Mouse (Mus musculus) forebrain, embryonic 15.5 days (tissue): ENCODE results near the gene Pam. TPM values are rescaled to one million over a fixed set of nuclear protein-coding genes. Genes with fewer than 3 reads are reported as not detected.

Experiments
- ATAC-seq: fragments of 200-750 bp; cut with Nextera tagmentation; replicated peaks from 2 replicates; pipeline ENCODE4 v1.8.0; 2017; ENCODE audit warnings: mild to moderate bottlenecking, moderate TSS enrichment, moderate library complexity
- H3K27ac ChIP-seq: fragments of 300-500 bp; sonication (generic); replicated peaks from 2 replicates; pipeline ENCODE4 v1.5.1; 2015; ENCODE audit warnings: mild to moderate bottlenecking, inconsistent platforms
- H3K27me3 ChIP-seq: fragments of 300-500 bp; sonication (generic); 2 replicates; pipeline ENCODE4 v1.6.1; 2015; ENCODE audit warnings: inconsistent platforms
- H3K36me3 ChIP-seq: fragments of 300-500 bp; sonication (generic); 2 replicates; pipeline ENCODE4 v1.6.1; 2015; ENCODE audit warnings: mild to moderate bottlenecking, inconsistent platforms
- H3K4me1 ChIP-seq: fragments of 300-500 bp; sonication (generic); 2 replicates; pipeline ENCODE4 v1.6.1; 2015; ENCODE audit warnings: inconsistent platforms
- H3K4me2 ChIP-seq: fragments of 300-500 bp; sonication (generic); replicated peaks from 2 replicates; pipeline ENCODE4 v1.6.1; 2015; ENCODE audit warnings: mild to moderate bottlenecking, inconsistent platforms
- H3K4me3 ChIP-seq: fragments of 300-500 bp; sonication (generic); 2 replicates; pipeline ENCODE4 v1.5.1; 2015; ENCODE audit warnings: mild to moderate bottlenecking, inconsistent platforms
- H3K9ac ChIP-seq: fragments of 300-500 bp; sonication (generic); replicated peaks from 2 replicates; pipeline ENCODE4 v1.6.1; 2015; ENCODE audit warnings: mild to moderate bottlenecking, inconsistent platforms
- H3K9me3 ChIP-seq: fragments of 300-500 bp; sonication (generic); 2 replicates; pipeline ENCODE4 v1.6.1; 2016; ENCODE audit warnings: inconsistent platforms
- WGBS: fragments of 180-500 bp; shearing (Covaris S2); methylation state at CpG from one replicate; pipeline ENCODE4 v1.1.7; 2015; ENCODE audit warnings: mixed read lengths; 5-methylcytosine and 5-hydroxymethylcytosine counted together
- polyA plus RNA-seq: library from polyadenylated mRNA; unstranded; fragments of >200 nt; fragmentation: Nextera tagmentation; extraction: Ambion mirVana; gene quantifications from 2 replicates; pipeline ENCODE4 v1.2.1, GENCODE M21; 2015

Pam gene
- polyA plus RNA-seq, result 56.1 and 57.9 TPM in 2 replicates

DNA sequence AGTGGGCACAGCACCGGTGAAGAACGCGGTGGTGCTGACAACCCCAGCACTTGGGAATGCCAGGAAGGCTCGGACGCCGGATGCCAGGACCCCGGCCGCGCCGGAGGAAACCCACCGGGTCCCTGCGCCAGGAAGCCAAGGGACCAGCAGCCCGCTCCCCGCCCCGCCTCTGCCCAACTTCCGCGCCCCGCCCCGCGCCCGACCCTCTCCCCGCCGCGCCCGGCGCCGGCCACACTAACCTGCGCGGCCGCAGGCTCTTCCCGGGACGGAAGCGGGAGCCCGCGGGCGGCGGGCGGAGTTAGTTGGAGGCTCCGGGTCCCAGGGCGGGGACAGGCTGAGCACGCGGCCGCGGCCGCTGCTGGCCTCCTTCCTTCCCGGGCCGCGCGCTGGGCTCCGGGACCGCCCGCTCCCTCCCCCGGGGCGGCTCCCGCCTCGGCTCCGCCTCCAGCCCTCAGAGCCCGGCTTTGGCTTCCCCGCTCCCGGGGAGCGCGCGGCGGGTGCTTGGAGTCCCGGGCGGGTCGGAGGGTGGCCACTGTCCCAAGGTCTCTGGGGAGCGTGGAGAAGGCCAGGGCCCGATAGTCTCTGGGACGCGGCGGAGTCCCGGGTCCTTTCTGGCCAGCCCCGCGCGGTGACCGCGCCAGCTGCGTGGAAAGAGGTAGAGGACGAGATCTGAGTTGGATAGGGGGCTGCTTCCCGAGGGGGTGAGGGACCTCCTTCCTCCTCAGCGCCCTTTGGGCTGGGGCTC lies at the start of gene Pam:
TSS of gene Pam (minus strand) at position 401 of the 745 bp plus-strand sequence.
- Histone ChIP-seq H3K27me3 (no peaks in the 10 kb centered on the region), H3K4me2 (peak within 1 kb of the TSS; percentile 69), H3K9me3 (no peaks in the 10 kb centered on the region), H3K4me1 (peaks cover 26% of the 10 kb centered on the region), H3K4me3 (peak within 1 kb of the TSS; percentile 93), H3K36me3 (no peaks in the 10 kb centered on the region), H3K9ac (peak within 1 kb of the TSS; percentile 87), H3K27ac (peak within 1 kb of the TSS; percentile 88)
- peak; percentile 95 for ATAC-seq
- WGBS, result under 1% methylated on average over 55 of the region's 82 CpGs

- no peak overlapping the region for H3K27ac ChIP-seq
- H3K27me3 ChIP-seq, result no peaks in the 10 kb centered on the region
- no peaks in the 10 kb centered on the region for H3K36me3 ChIP-seq
- no peaks in the 10 kb centered on the region for H3K4me1 ChIP-seq
- no peak overlapping the region for H3K4me2 ChIP-seq
- H3K4me3 ChIP-seq, result no peak overlapping the region
- no peak overlapping the region for H3K9ac ChIP-seq
- 97% methylated on average over 1 of the region's 1 CpGs for WGBS
- no peak for ATAC-seq
- no peaks in the 10 kb centered on the region for H3K9me3 ChIP-seq
These were observed 49.4 kb upstream of the Pam start for GRCm38 (mm10) chr1:98144845-98145244.

- Histone ChIP-seq H3K36me3 (no peaks in the 10 kb centered on the region), H3K27me3 (no peaks in the 10 kb centered on the region), H3K4me2 (no peak overlapping the region), H3K9ac (no peak overlapping the region), H3K4me3 (no peak overlapping the region), H3K9me3 (no peaks in the 10 kb centered on the region), H3K27ac (no peak overlapping the region), H3K4me1 (no peaks in the 10 kb centered on the region)
- ATAC-seq, result no peak
- 80% methylated on average over 4 of the region's 4 CpGs for WGBS
These were observed 35.8 kb upstream of the Pam start for GRCm38 (mm10) chr1:98131244-98131643.

- Histone ChIP-seq H3K36me3 (no peaks in the 10 kb centered on the region), H3K4me1 (no peaks in the 10 kb centered on the region), H3K27me3 (no peaks in the 10 kb centered on the region), H3K4me2 (no peak overlapping the region), H3K4me3 (no peak overlapping the region), H3K9me3 (no peaks in the 10 kb centered on the region), H3K27ac (no peak overlapping the region), H3K9ac (no peak overlapping the region)
- WGBS, result 88% methylated on average over 3 of the region's 3 CpGs
- ATAC-seq, result no peak
These were observed 34.3 kb upstream of the Pam start for GRCm38 (mm10) chr1:98129561-98130347.

DNA sequence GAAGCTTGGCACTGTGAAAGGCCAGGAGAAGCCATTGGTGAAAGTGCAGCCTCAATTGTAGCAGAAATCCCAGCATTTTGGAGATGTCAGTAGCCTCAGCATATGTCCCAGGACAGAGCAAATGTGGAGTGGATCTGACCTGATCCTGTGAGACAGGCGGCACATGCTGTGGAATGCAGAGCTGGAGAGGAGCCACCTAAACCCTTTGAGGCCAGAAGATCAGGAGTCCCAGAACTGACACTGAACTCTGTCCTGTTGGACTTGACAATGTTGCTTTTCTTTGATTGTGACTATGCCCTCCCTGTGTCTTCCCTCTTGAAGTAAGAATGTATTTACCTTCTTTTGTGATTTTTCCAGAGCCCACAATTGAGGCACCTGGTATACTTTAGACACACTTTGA lies 33.7 kb upstream of the Pam start:
- Histone ChIP-seq H3K27ac (no peak overlapping the region), H3K4me2 (no peak overlapping the region), H3K4me3 (no peak overlapping the region), H3K4me1 (no peaks in the 10 kb centered on the region), H3K36me3 (no peaks in the 10 kb centered on the region), H3K27me3 (no peaks in the 10 kb centered on the region), H3K9ac (no peak overlapping the region), H3K9me3 (no peaks in the 10 kb centered on the region)
- no peak for ATAC-seq
- WGBS, result 79% methylated on average over 1 of the region's 1 CpGs

DNA sequence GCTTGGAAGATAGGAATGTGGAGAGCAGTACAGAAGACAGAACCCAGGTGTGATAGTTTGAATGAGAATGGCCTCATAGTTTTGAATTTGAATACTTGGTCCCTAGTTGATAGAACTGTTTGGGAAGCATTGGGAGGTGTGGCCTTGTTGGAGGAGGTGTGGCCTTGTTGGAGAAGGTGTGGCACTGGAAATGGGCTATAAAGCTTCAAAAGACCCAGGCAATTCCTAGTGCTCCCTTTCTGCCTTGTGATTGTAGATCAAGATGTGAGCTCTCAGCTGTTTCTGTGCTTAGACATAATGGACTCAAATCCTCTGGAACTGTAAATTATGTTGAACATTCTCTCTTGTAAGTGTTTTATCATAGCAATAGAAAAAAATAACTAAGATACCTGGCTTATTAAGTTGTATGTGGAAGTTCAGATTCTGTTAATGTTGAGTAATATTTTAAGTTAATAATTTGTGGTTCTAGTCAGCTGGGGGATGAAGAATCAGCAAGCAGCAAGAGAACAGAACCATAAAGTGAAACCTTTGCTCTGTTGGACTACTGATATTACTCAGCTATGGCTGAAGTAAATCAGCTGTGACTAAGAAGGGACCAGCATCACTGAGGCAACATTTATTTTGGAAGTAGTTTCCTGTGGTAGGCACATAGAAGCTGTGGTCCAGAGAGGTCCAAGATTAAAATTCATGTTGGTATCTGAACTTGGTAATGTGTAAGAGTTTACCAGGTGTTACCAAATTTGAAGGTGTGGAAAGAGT lies 33.1 kb upstream of the Pam start:
- no peaks in the 10 kb centered on the region for H3K36me3 ChIP-seq
- no peak overlapping the region for H3K4me3 ChIP-seq
- no peak overlapping the region for H3K4me2 ChIP-seq
- ATAC-seq, result no peak
- no peak overlapping the region for H3K9ac ChIP-seq
- H3K27ac ChIP-seq, result no peak overlapping the region
- no peaks in the 10 kb centered on the region for H3K27me3 ChIP-seq
- H3K9me3 ChIP-seq, result no peaks in the 10 kb centered on the region
- H3K4me1 ChIP-seq, result no peaks in the 10 kb centered on the region

DNA sequence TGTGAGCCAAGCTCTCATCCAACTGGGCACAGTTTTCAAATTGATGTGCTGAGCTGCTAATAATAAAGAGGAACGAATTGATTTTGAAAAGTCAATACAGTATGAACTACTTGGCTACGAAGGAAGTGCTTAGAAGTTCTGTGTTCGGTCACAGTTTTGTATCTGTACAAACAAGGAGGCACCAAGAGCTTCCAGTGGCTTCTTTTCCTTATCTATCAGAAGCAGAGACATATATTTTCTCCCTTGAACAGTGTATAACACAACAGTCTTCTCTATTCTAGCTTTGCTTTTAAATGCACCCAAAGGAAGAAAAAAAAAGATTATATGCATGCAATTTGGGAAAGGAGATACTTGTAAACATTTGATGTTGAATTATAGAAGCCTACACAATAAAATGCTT lies 30.8 kb upstream of the Pam start:
- Histone ChIP-seq H3K9ac (no peak overlapping the region), H3K27ac (no peak overlapping the region), H3K9me3 (no peaks in the 10 kb centered on the region), H3K27me3 (no peaks in the 10 kb centered on the region), H3K4me3 (no peak overlapping the region), H3K4me1 (no peaks in the 10 kb centered on the region), H3K4me2 (no peak overlapping the region), H3K36me3 (no peaks in the 10 kb centered on the region)
- WGBS, result 90% methylated on average over 3 of the region's 3 CpGs
- ATAC-seq, result no peak

DNA sequence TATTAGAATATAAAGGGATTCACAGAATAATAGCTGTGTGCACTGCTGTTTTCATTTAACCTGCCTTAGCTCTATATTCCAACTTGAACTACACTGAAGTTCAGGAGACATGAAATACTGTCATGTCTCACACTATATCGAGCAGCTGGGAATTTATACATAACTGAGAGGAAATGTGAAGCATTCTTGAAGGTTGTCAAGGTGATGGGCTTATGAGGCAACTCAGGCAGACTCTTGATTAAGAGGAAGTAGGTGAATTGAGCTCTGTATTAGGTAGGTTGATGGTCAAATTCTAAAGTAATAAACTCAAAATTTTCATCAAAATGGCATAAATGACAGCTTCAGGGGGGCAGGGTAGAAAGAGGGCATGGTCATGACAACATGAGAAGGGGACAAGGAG lies 29.3 kb upstream of the Pam start:
- no peak for ATAC-seq

GRCm38 (mm10) chr1:98119595-98119994 lies 24.1 kb upstream of the Pam start:
- Histone ChIP-seq H3K4me1 (no peaks in the 10 kb centered on the region), H3K27me3 (no peaks in the 10 kb centered on the region), H3K4me3 (no peak overlapping the region), H3K9me3 (no peaks in the 10 kb centered on the region), H3K9ac (no peak overlapping the region), H3K27ac (no peak overlapping the region), H3K36me3 (no peaks in the 10 kb centered on the region), H3K4me2 (no peak overlapping the region)
- WGBS, result 87% methylated on average over 6 of the region's 6 CpGs
- no peak for ATAC-seq

More for the DNA sequence above, 29.3 kb upstream of the Pam start:
- no peaks in the 10 kb centered on the region for H3K27me3 ChIP-seq
- H3K4me3 ChIP-seq, result no peak overlapping the region
- H3K27ac ChIP-seq, result no peak overlapping the region
- H3K36me3 ChIP-seq, result no peaks in the 10 kb centered on the region
- H3K9ac ChIP-seq, result no peak overlapping the region
- no peak overlapping the region for H3K4me2 ChIP-seq
- H3K9me3 ChIP-seq, result no peaks in the 10 kb centered on the region
- WGBS, result 53% methylated on average over 1 of the region's 1 CpGs
- no peaks in the 10 kb centered on the region for H3K4me1 ChIP-seq

GRCm38 (mm10) chr1:98107599-98107998 lies 12.2 kb upstream of the Pam start:
- Histone ChIP-seq H3K9me3 (no peaks in the 10 kb centered on the region), H3K4me2 (no peak overlapping the region), H3K27me3 (no peaks in the 10 kb centered on the region), H3K36me3 (no peaks in the 10 kb centered on the region), H3K4me3 (no peak overlapping the region), H3K9ac (no peak overlapping the region), H3K27ac (no peak overlapping the region), H3K4me1 (no peaks in the 10 kb centered on the region)
- WGBS, result 18% methylated on average over 2 of the region's 2 CpGs
- ATAC-seq, result no peak

DNA sequence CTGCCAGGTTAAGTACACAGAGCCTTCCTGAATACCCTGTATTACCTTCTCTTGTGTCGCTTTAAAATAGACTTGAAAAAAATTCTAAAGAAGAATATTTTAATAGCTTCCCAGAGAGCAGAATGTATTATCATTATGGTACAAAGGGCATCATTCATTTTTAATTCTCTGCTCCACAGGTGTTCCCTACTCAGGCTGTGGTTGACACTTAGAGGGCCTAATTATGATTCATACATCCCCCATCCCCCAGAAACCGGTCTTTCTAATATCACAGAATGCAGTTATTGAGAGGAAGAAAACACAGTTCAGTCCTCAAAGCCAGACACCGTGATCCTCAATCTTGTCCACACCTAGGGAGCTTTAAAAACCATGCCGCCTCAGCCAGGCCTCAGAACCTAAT lies 4.0 kb upstream of the Pam start:
- no peak overlapping the region for H3K9ac ChIP-seq
- no peak overlapping the region for H3K4me2 ChIP-seq
- H3K4me1 ChIP-seq, result peaks cover 13% of the 10 kb centered on the region
- H3K9me3 ChIP-seq, result no peaks in the 10 kb centered on the region
- no peak for ATAC-seq
- WGBS, result 37% methylated on average over 4 of the region's 4 CpGs
- 0 out of 2 replicates have a peak overlapping the region, but pooled peaks have one; percentile 9 for H3K27ac ChIP-seq
- no peaks in the 10 kb centered on the region for H3K27me3 ChIP-seq
- H3K4me3 ChIP-seq, result no peak overlapping the region
- no peaks in the 10 kb centered on the region for H3K36me3 ChIP-seq
